Mouse (Mus musculus) myocyte (in vitro differentiated cells): ENCODE data around the gene C2cd4d. TPM values are rescaled to one million over a fixed set of nuclear protein-coding genes. Genes with fewer than 3 reads are reported as not detected.

Experiments
- H3K27me3 ChIP-seq: one replicate; pipeline ENCODE4 v1.6.1; 2011; ENCODE audit not compliant: control insufficient read depth, insufficient read depth, insufficient read length
- H3K36me3 ChIP-seq: one replicate; pipeline ENCODE4 v1.6.1; 2011; ENCODE audit not compliant: control insufficient read depth, insufficient read depth
- H3K4me2 ChIP-seq: one replicate; pipeline ENCODE4 v1.6.1; 2011; ENCODE audit warnings: low read depth, control low read depth
- H3K4me3 ChIP-seq: one replicate; pipeline ENCODE4 v1.5.1; 2011; ENCODE audit warnings: mild to moderate bottlenecking, control low read depth, moderate library complexity
- H3K79me2 ChIP-seq: one replicate; pipeline ENCODE4 v1.6.1; 2011; ENCODE audit not compliant: control insufficient read depth, insufficient read depth
- H3ac ChIP-seq: one replicate; pipeline ENCODE4 v1.6.1; 2011; ENCODE audit not compliant: control insufficient read depth, insufficient read length
- CEBPB ChIP-seq: IDR thresholded peaks from 2 replicates; pipeline ENCODE4 v1.6.1; 2011; ENCODE audit warnings: mild to moderate bottlenecking, moderate library complexity; ENCODE audit not compliant: poor library complexity, insufficient read depth, severe bottlenecking
- E2F4 ChIP-seq: IDR thresholded peaks from one replicate; pipeline ENCODE4 v1.6.1; 2011; ENCODE audit warnings: mild to moderate bottlenecking, control low read depth, moderate library complexity; ENCODE audit not compliant: insufficient read depth
- MAX ChIP-seq: IDR thresholded peaks from one replicate; pipeline ENCODE4 v1.6.1; 2011; ENCODE audit warnings: low read depth, mild to moderate bottlenecking, control low read depth
- MYOD1 ChIP-seq, 3 experiments: IDR thresholded peaks; one replicate each; pipeline ENCODE4 v1.6.1; 2011; ENCODE audit warnings: control low read depth in 2 of 3, low read depth in 2 of 3, mild to moderate bottlenecking in 2 of 3, moderate library complexity in 1 of 3; ENCODE audit not compliant: insufficient read length in 2 of 3, control insufficient read depth in 1 of 3
- MYOG ChIP-seq, 3 experiments: IDR thresholded peaks; one replicate each; pipeline ENCODE4 v1.6.1; 2011; ENCODE audit warnings: control low read depth in 2 of 3, low read depth in 2 of 3, mild to moderate bottlenecking in 2 of 3; ENCODE audit not compliant: insufficient read length in 2 of 3, control insufficient read depth in 1 of 3, insufficient read depth in 1 of 3
- POLR2A ChIP-seq: IDR thresholded peaks from one replicate; pipeline ENCODE4 v1.6.1; 2011; ENCODE audit warnings: low read depth, mild to moderate bottlenecking, control low read depth, moderate library complexity; ENCODE audit not compliant: insufficient read length
- POLR2AphosphoS2 ChIP-seq: IDR thresholded peaks from one replicate; pipeline ENCODE4 v1.6.1; 2011; ENCODE audit warnings: low read depth, control low read depth; ENCODE audit not compliant: insufficient read length
- REST ChIP-seq: IDR thresholded peaks from one replicate; pipeline ENCODE4 v1.6.1; 2011; ENCODE audit warnings: mild to moderate bottlenecking, control low read depth, moderate library complexity; ENCODE audit not compliant: insufficient read depth, insufficient read length
- SRF ChIP-seq: IDR thresholded peaks from one replicate; pipeline ENCODE4 v1.6.1; 2011; ENCODE audit warnings: low read depth; ENCODE audit not compliant: control insufficient read depth, insufficient read length
- TCF12 ChIP-seq: IDR thresholded peaks from one replicate; pipeline ENCODE4 v1.6.1; 2011; ENCODE audit warnings: mild to moderate bottlenecking, control low read depth; ENCODE audit not compliant: poor library complexity, insufficient read depth, severe bottlenecking
- TCF3 ChIP-seq: IDR thresholded peaks from one replicate; pipeline ENCODE4 v1.6.1; 2011; ENCODE audit warnings: low read depth, control low read depth; ENCODE audit not compliant: insufficient read length
- USF1 ChIP-seq: IDR thresholded peaks from one replicate; pipeline ENCODE4 v1.6.1; 2011; ENCODE audit warnings: low read depth, mild to moderate bottlenecking, control low read depth, moderate library complexity
- polyA plus RNA-seq: library from polyadenylated mRNA; unstranded; fragments of >200 nt; fragmentation: generic; extraction: Trizol; gene quantifications from one replicate; pipeline ENCODE4 v1.2.1, GENCODE M21; 2012; ENCODE audit warnings: missing spikeins

The C2cd4d gene
- polyA plus RNA-seq: not detected

DNA sequence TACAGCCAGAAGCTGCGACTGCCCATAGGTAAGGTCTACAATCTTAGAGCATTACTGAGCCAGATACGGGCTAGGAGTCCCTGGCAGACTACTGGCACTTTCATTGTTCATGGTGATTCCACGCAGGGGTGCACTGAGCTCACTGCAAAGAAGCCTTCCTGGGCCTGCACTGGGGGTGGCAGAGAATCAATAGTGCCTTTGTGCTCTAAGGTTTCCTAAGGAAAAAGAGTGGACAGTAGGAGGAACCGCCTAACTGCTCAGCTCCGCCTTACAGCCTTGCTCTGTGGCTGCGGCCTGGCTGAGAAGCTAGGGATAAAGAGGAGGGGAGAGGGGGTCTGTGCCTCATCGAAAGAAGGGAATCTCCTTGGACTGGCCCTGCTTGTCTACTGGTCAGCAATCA lies at the start of gene C2cd4d:
Gene C2cd4d (plus strand): TSS at position 301 of the 400 bp plus-strand sequence.
- no peak within 1 kb of the TSS for H3K4me3 ChIP-seq
- peaks cover 10% of the 10 kb centered on the region for H3K27me3 ChIP-seq
- TF ChIP-seq TCF3 (no peak), MAX (no peak), CEBPB (no peak), TCF12 (no peak), MYOD1 (IDR thresholded peaks at IDR 0.05; ENCODE audit: control insufficient read depth in 1 of 3, insufficient read length in 2 of 3, low read depth in 2 of 3) (no peak), SRF (no peak), E2F4 (no peak), MYOG (IDR thresholded peaks at IDR 0.05; ENCODE audit: control insufficient read depth in 1 of 3, insufficient read depth in 1 of 3, insufficient read length in 2 of 3, low read depth in 2 of 3) (no peak), USF1 (no peak)
- no peak within 1 kb of the TSS for H3K4me2 ChIP-seq
- H3K79me2 ChIP-seq: no peaks in the 10 kb centered on the region
- no peak within 1 kb of the TSS for H3ac ChIP-seq
- H3K36me3 ChIP-seq: no peaks in the 10 kb centered on the region

DNA sequence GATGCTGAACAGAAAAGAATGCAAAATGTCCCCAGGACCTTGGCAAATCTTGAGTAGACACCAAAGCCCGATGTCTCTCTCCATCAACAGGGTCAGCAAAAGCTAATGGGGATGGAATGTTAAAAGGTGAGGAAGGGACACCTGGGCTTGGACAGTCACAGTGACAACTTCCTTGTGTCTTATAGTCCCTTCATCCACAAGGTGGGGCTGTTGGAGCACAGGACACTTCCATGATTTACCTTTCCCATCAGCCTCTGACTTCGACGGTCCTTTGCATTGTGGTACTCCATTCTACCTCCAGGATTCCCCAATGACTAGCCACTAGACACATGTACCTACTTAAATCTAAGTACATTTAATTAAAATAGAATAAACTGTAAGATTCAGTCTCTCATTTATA lies 33.6 kb upstream of the C2cd4d start:
- no peak for TF ChIP-seq TCF12
- TF ChIP-seq REST: no peak
- no peak for TF ChIP-seq MAX
- TF ChIP-seq E2F4: no peak
- TF ChIP-seq POLR2AphosphoS2: no peak
- TF ChIP-seq USF1: no peak
- H3K27me3 ChIP-seq: no peaks in the 10 kb centered on the region
- H3K4me3 ChIP-seq: no peak overlapping the region
- H3K36me3 ChIP-seq: peaks cover 14% of the 10 kb centered on the region
- H3K4me2 ChIP-seq: no peak overlapping the region
- H3K79me2 ChIP-seq: no peaks in the 10 kb centered on the region
- no peak overlapping the region for H3ac ChIP-seq

DNA sequence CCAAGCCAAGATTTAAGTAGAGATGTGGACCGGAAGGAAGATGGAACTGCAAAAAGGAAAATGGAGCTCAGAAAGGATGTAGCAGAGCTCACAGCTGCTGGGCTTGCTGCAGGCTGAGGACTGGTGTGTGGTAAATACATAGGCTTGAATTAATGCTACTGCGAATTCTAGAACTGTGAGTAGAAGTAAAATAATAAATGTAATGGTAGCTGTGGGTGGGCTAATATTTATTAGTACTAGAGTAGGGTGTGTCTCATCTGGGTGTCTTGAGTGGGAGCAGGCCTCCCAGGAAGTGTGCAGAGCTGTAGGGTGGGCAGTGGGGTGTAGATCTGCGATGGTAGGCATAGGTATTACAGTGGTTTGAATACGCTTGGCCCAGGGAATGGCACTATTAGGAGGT lies 27.8 kb upstream of the C2cd4d start:
- H3K4me3 ChIP-seq: no peak overlapping the region
- TF ChIP-seq CEBPB (no peak), E2F4 (no peak), MAX (no peak), TCF3 (no peak), MYOD1 (IDR thresholded peaks at IDR 0.05; ENCODE audit: control insufficient read depth in 1 of 3, insufficient read length in 2 of 3, low read depth in 2 of 3) (no peak)
- H3K79me2 ChIP-seq: no peaks in the 10 kb centered on the region
- H3K4me2 ChIP-seq: no peak overlapping the region
- H3K36me3 ChIP-seq: peaks cover 10% of the 10 kb centered on the region
- no peak overlapping the region for H3ac ChIP-seq
- no peaks in the 10 kb centered on the region for H3K27me3 ChIP-seq

DNA sequence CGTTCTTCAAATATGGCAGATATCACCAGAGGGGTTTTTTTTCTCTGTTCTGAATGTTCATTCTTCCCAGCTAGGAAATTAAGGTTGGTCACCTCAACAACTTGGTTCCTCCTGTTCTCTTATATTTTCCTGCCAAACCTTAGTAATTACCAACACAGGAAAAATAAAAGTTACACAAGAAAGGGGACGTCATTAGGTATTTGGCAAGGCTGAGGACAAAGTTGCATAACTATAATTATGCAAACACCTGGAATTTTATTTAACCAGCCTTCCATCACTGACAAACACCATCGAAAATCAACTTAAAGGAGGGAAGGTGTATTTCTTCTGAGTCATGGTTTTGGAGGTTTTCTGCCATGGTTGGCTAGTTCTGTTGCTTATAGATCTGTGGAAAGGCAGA lies 23.7 kb upstream of the C2cd4d start:
- no peak overlapping the region for H3K4me3 ChIP-seq
- H3K36me3 ChIP-seq: no peaks in the 10 kb centered on the region
- no peak overlapping the region for H3ac ChIP-seq
- H3K79me2 ChIP-seq: no peaks in the 10 kb centered on the region
- H3K4me2 ChIP-seq: no peak overlapping the region
- H3K27me3 ChIP-seq: no peaks in the 10 kb centered on the region
- TF ChIP-seq USF1: no peak
- TF ChIP-seq TCF3: no peak
- no peak for TF ChIP-seq MAX
- TF ChIP-seq REST: no peak
- no peak for TF ChIP-seq CEBPB
- no peak for TF ChIP-seq MYOD1 (IDR thresholded peaks at IDR 0.05; ENCODE audit: control insufficient read depth in 1 of 3, insufficient read length in 2 of 3, low read depth in 2 of 3)
- no peak for TF ChIP-seq SRF
- TF ChIP-seq E2F4: no peak

DNA sequence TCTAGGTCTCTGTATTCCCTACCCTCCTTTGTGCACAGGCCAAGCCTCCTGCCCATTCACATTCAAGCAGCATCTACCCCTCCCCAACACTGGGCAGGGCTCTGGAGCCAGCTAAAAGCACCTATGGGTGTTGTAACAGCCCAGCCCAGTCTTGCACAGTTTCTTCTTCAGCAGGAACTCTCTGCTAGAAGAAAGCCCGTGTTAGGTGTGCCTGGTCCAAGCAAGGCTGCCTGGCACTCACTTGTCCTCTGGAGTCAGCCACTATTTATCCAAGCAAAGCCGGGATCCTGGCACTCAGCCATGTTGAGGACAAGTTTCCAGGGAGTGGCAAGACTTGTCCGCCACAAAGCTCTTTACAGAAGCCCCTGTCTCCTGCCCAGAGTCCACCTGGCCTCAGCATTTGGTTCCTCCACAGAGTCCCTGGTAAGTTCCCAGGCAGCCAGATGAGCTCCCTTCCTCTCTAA lies 20.2 kb upstream of the C2cd4d start, which contains the start of gene Them5:
Gene Them5 (plus strand): TSS at position 141 of the 464 bp plus-strand sequence.
- no peak for TF ChIP-seq TCF3
- no peak for TF ChIP-seq E2F4
- TF ChIP-seq POLR2A: no peak
- TF ChIP-seq MYOD1 (IDR thresholded peaks at IDR 0.05; ENCODE audit: control insufficient read depth in 1 of 3, insufficient read length in 2 of 3, low read depth in 2 of 3): no peak
- no peak for TF ChIP-seq MYOG (IDR thresholded peaks at IDR 0.05; ENCODE audit: control insufficient read depth in 1 of 3, insufficient read depth in 1 of 3, insufficient read length in 2 of 3, low read depth in 2 of 3)
- no peak for TF ChIP-seq SRF
- no peak for TF ChIP-seq TCF12
- TF ChIP-seq POLR2AphosphoS2: no peak
- no peak for TF ChIP-seq MAX
- TF ChIP-seq CEBPB: no peak
- TF ChIP-seq USF1: no peak
- Histone ChIP-seq H3K4me2 (no peak within 1 kb of the TSS), H3K36me3 (no peaks in the 10 kb centered on the region), H3K79me2 (no peaks in the 10 kb centered on the region), H3K4me3 (no peak within 1 kb of the TSS), H3ac (no peak within 1 kb of the TSS), H3K27me3 (no peaks in the 10 kb centered on the region)
